Mouse (Mus musculus) gastrocnemius, postnatal 36 days (tissue): ENCODE results near the gene Ciao1. TPM values are rescaled to one million over a fixed set of nuclear protein-coding genes. Genes with fewer than 3 reads are reported as not detected.
A peak's percentile ranks its signal among the peaks of the same experiment; 100 is the strongest.
"Not testable (repeated sequence)": the region's sequence is repeated elsewhere in the genome, so short reads cannot be mapped to it uniquely, and the experiment has no call there.

Experiments
- DNase-seq, 2 experiments: peaks; one replicate each; pipeline ENCODE4 v3.0.0; 2022
- intact Hi-C: fragments of 180-260 bp; cut with DNase I; formaldehyde crosslinking; loops from one replicate; pipeline ENCODE4 v1.15.1; 2025
- long read RNA-seq, 2 experiments: library from polyadenylated mRNA; stranded (forward); transcript quantifications; one replicate each; pipeline ENCODE4 v2.0.0; 2021
- total RNA-seq, 2 experiments: library from RNA; stranded (reverse); gene quantifications; 2 replicates each; pipeline ENCODE4 v1.2.3; 2021

The Ciao1 gene
- 10 to 100 TPM; 48.6 to 51.0 TPM for total RNA-seq
- long read RNA-seq, experiment 1, transcript Ciao1-201 (7 exons, 3,075 nt): major isoform, 26 of 36 reads
- long read RNA-seq, experiment 1, partial matches to known transcripts: 0 of 36 reads
- long read RNA-seq, experiment 1, other reads (novel, unspliced or antisense): 10 of 36 reads
- long read RNA-seq, experiment 2, transcript Ciao1-201 (7 exons, 3,075 nt): major isoform, 14 of 31 reads
- long read RNA-seq, experiment 2, partial matches to known transcripts: 2 of 31 reads
- long read RNA-seq, experiment 2, other reads (novel, unspliced or antisense): 14 of 31 reads

GRCm38 (mm10) chr2:127247592-127248333, at the start of gene Ciao1, which contains the start of gene Tmem127:
TSS of gene Ciao1 (minus strand) at chr2:127247816.
TSS of gene Tmem127 (plus strand) at chr2:127247908.
- intact Hi-C loops: loop anchor here (2.0 to 5.0 kb wide), 2 partner anchors 23 to 95 kb away; partner anchors contain the start of gene Stard7
- peak; percentile 92 to 97 for DNase-seq

GRCm38 (mm10) chr2:127297001-127297805, 49.6 kb upstream of the Ciao1 start:
- peak in 1 of 2 experiments; percentile 21 for DNase-seq
- intact Hi-C loops: no loop called here

GRCm38 (mm10) chr2:127292250-127292649, 44.6 kb upstream of the Ciao1 start:
- intact Hi-C loops: no loop called here
- no peak for DNase-seq

GRCm38 (mm10) chr2:127278162-127278561, 30.5 kb upstream of the Ciao1 start:
- intact Hi-C loops: no loop called here

GRCm38 (mm10) chr2:127275551-127276320, 28.1 kb upstream of the Ciao1 start:
- no peak for DNase-seq
- intact Hi-C loops: no loop called here

More at GRCm38 (mm10) chr2:127278162-127278561, 30.5 kb upstream of the Ciao1 start:
- no peak for DNase-seq

GRCm38 (mm10) chr2:127274590-127274989, 27.0 kb upstream of the Ciao1 start:
- no peak for DNase-seq
- intact Hi-C loops: no loop called here

- intact Hi-C loops: no loop called here
- no peak for DNase-seq
Measured at GRCm38 (mm10) chr2:127272806-127273205, 25.2 kb upstream of the Ciao1 start.

GRCm38 (mm10) chr2:127272049-127272448, 24.4 kb upstream of the Ciao1 start:
- intact Hi-C loops, DNase-seq: not testable (repeated sequence)

- intact Hi-C loops: loop anchor here (2.0 kb wide), 1 partner anchor 22 kb away; no protein-coding TSS in a partner anchor
- no peak for DNase-seq
Measured at GRCm38 (mm10) chr2:127271042-127271515, 23.5 kb upstream of the Ciao1 start.

GRCm38 (mm10) chr2:127270300-127271041, 22.9 kb upstream of the Ciao1 start:
- DNase-seq: peak; percentile 79 to 85
- intact Hi-C loops: loop anchor here (2.0 kb wide), 1 partner anchor 22 kb away; no protein-coding TSS in a partner anchor

- intact Hi-C loops: loop anchor here (2.0 kb wide), 1 partner anchor 21 kb away; no protein-coding TSS in a partner anchor
Measured at GRCm38 (mm10) chr2:127269491-127270299, 22.1 kb upstream of the Ciao1 start, which contains the start of gene Stard7. TSS of gene Stard7 (plus strand) at chr2:127270218.

GRCm38 (mm10) chr2:127267854-127268253, 20.2 kb upstream of the Ciao1 start:
- DNase-seq: no peak
- intact Hi-C loops: no loop called here

More at GRCm38 (mm10) chr2:127269491-127270299, 22.1 kb upstream of the Ciao1 start, which contains the start of gene Stard7:
- peak; percentile 93 to 94 for DNase-seq

- intact Hi-C loops: no loop called here
Measured at GRCm38 (mm10) chr2:127262480-127262879, 14.9 kb upstream of the Ciao1 start.

GRCm38 (mm10) chr2:127259340-127259739, 11.7 kb upstream of the Ciao1 start:
- DNase-seq: no peak
- intact Hi-C loops: no loop called here

More at GRCm38 (mm10) chr2:127262480-127262879, 14.9 kb upstream of the Ciao1 start:
- no peak for DNase-seq

- intact Hi-C loops: no loop called here
- DNase-seq: no peak
Measured at GRCm38 (mm10) chr2:127255294-127255693, 7.7 kb upstream of the Ciao1 start.

- intact Hi-C loops: no loop called here
- no peak for DNase-seq
Measured at GRCm38 (mm10) chr2:127254604-127255134, 7.1 kb upstream of the Ciao1 start.

- intact Hi-C loops: no loop called here
- DNase-seq: no peak
Measured at GRCm38 (mm10) chr2:127252787-127253186, 5.2 kb upstream of the Ciao1 start.
